Mouse (Mus musculus): ENCODE data around the gene Gdf10. TPM values are rescaled to one million over a fixed set of nuclear protein-coding genes. Genes with fewer than 3 reads are reported as not detected.

The Gdf10 gene
- total RNA-seq, 1 experiment from 2014 or later: not detected

Other genes with a start within 250 kb of the Gdf10 start
- not detected in 3 replicates for gene Gdf2, start 17.5 kb downstream of the Gdf10 start, total RNA-seq (2017)
- gene Rbp3, start 30.4 kb downstream of the Gdf10 start, total RNA-seq (2017): not detected in 3 replicates
- not detected in 3 replicates for gene Zfp488, start 55.2 kb downstream of the Gdf10 start, total RNA-seq (2017)
- gene Gm30083, start 91.6 kb downstream of the Gdf10 start, total RNA-seq (2017): not detected in 3 replicates
- not detected in 3 replicates for gene Gm5460, start 93.2 kb downstream of the Gdf10 start, total RNA-seq (2017)
- gene Antxrl, start 129.1 kb downstream of the Gdf10 start, total RNA-seq (2017): not detected in 3 replicates
- 3.4 to 4.0 TPM (median 3.6 TPM) in 3 replicates for gene Anxa8, start 162.4 kb downstream of the Gdf10 start, total RNA-seq (2017)
- not detected in 3 replicates for gene A630023A22Rik, start 179.2 kb downstream of the Gdf10 start, total RNA-seq (2017)
- gene Npy4r, start 228.9 kb downstream of the Gdf10 start, total RNA-seq (2017): not detected in 3 replicates

Measured in monocyte, adult 5-6 weeks (primary cell).